Mouse (Mus musculus): ENCODE results near the gene Ranbp2.

DNA sequence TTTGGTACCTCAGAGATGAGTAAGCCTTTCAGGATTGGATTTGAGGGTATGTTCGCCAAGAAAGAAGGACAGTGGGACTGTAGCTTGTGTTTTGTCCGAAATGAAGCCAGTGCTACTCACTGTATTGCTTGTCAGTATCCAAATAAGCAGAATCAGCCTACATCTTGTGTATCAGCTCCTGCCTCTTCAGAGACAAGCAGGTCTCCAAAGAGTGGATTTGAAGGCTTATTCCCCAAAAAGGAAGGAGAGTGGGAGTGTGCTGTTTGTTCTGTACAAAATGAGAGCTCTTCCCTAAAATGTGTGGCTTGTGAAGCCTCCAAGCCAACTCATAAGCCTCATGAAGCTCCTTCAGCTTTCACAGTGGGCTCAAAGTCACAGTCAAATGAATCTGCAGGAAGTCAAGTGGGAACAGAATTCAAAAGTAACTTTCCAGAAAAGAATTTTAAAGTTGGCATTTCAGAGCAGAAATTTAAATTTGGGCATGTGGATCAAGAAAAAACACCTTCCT, 31.4 kb downstream of the Ranbp2 start:
- TF ChIP-seq EP300 (IDR thresholded peaks at IDR 0.05; ENCODE audit: low read length) (no peak), CTCF (conservative IDR thresholded peaks at IDR 0.05 in 1 of 2, IDR thresholded peaks at IDR 0.05 in 1 of 2; ENCODE audit: low read depth in 2 of 2, low read length in 2 of 2) (no peak), MEF2A (IDR thresholded peaks at IDR 0.05; ENCODE audit: borderline replicate concordance, low read depth, low read length) (no peak), USF2 (conservative IDR thresholded peaks at IDR 0.05; ENCODE audit: low read depth, low read length) (no peak), HCFC1 (IDR thresholded peaks at IDR 0.05; ENCODE audit: low read depth, low read length) (no peak), SMC3 (IDR thresholded peaks at IDR 0.05; ENCODE audit: low read depth, low read length) (no peak), CHD2 (IDR thresholded peaks at IDR 0.05; ENCODE audit: low read length) (no peak), ETS1 (conservative IDR thresholded peaks at IDR 0.05; ENCODE audit: low read depth, low read length) (no peak)
